Mouse (Mus musculus): Measurements from ENCODE around the gene Nisch.

The Nisch gene

GRCm38 (mm10) chr14:31216846-31217245 lies at the start of gene Nisch:
Nisch (minus strand) TSS chr14:31216946.
- DNase-seq (ENCODE audit: low read depth, low spot score), result no peak

GRCm38 (mm10) chr14:31260932-31261331 lies 44.2 kb upstream of the Nisch start:
- DNase-seq (ENCODE audit: low read depth, low spot score), result no peak

GRCm38 (mm10) chr14:31260374-31260773 lies 43.6 kb upstream of the Nisch start:
- no peak for DNase-seq (ENCODE audit: low read depth, low spot score)

- DNase-seq (ENCODE audit: low read depth, low spot score), result no peak
Measured at GRCm38 (mm10) chr14:31258476-31259050, 41.8 kb upstream of the Nisch start.

- DNase-seq (ENCODE audit: low read depth, low spot score), result no peak
Measured at GRCm38 (mm10) chr14:31252091-31252490, 35.3 kb upstream of the Nisch start.

GRCm38 (mm10) chr14:31251626-31252025 lies 34.9 kb upstream of the Nisch start:
- DNase-seq (ENCODE audit: low read depth, low spot score), result no peak

- DNase-seq (ENCODE audit: low read depth, low spot score), result peak; percentile 93
Measured at GRCm38 (mm10) chr14:31251084-31251604, 34.4 kb upstream of the Nisch start, which contains the start of the genes Phf7 and Bap1. Phf7 (minus strand) TSS chr14:31251317. Bap1 (plus strand) TSS chr14:31251450.

- no peak for DNase-seq (ENCODE audit: low read depth, low spot score)
Measured at GRCm38 (mm10) chr14:31250222-31251083, 33.7 kb upstream of the Nisch start.

- DNase-seq (ENCODE audit: low read depth, low spot score), result no peak
Measured at GRCm38 (mm10) chr14:31248396-31248795, 31.6 kb upstream of the Nisch start.

GRCm38 (mm10) chr14:31245946-31246345 lies 29.2 kb upstream of the Nisch start:
- DNase-seq (ENCODE audit: low read depth, low spot score), result no peak

GRCm38 (mm10) chr14:31244777-31245176 lies 28.0 kb upstream of the Nisch start:
- DNase-seq (ENCODE audit: low read depth, low spot score), result no peak

- no peak for DNase-seq (ENCODE audit: low read depth, low spot score)
Measured at GRCm38 (mm10) chr14:31240528-31240927, 23.8 kb upstream of the Nisch start.

GRCm38 (mm10) chr14:31237101-31237882 lies 20.5 kb upstream of the Nisch start:
- no peak for DNase-seq (ENCODE audit: low read depth, low spot score)

- DNase-seq (ENCODE audit: low read depth, low spot score), result peak; percentile 71
Measured at GRCm38 (mm10) chr14:31233996-31234591, 17.3 kb upstream of the Nisch start.

- no peak for DNase-seq (ENCODE audit: low read depth, low spot score)
Measured at GRCm38 (mm10) chr14:31233070-31233995, 16.6 kb upstream of the Nisch start.

- DNase-seq (ENCODE audit: low read depth, low spot score), result no peak
Measured at GRCm38 (mm10) chr14:31232404-31233069, 15.8 kb upstream of the Nisch start.

- no peak for DNase-seq (ENCODE audit: low read depth, low spot score)
Measured at GRCm38 (mm10) chr14:31230442-31230841, 13.7 kb upstream of the Nisch start.

- no peak for DNase-seq (ENCODE audit: low read depth, low spot score)
Measured at GRCm38 (mm10) chr14:31228234-31228633, 11.5 kb upstream of the Nisch start.

- no peak for DNase-seq (ENCODE audit: low read depth, low spot score)
Measured at GRCm38 (mm10) chr14:31226978-31227377, 10.2 kb upstream of the Nisch start.

GRCm38 (mm10) chr14:31217666-31218065 lies 920 bp upstream of the Nisch start, which contains the start of gene Sema3g:
Sema3g (plus strand) TSS chr14:31217860.
- no peak for DNase-seq (ENCODE audit: low read depth, low spot score)

All from embryo, embryonic 11.5 days (tissue).